Mouse (Mus musculus): ENCODE data around the gene Prnd.

- TF ChIP-seq ZC3H11A (IDR thresholded peaks at IDR 0.05; ENCODE audit: borderline replicate concordance, low read depth, low read length) (no peak), HCFC1 (IDR thresholded peaks at IDR 0.05; ENCODE audit: borderline replicate concordance, insufficient read depth, low read length) (no peak), CHD2 (IDR thresholded peaks at IDR 0.05; ENCODE audit: low read depth, low read length) (no peak), MAFK (IDR thresholded peaks at IDR 0.05; ENCODE audit: insufficient read depth, low read depth, low read length) (no peak)
Observed at GRCm38 (mm10) chr2:131993563-131994088, 43.0 kb downstream of the Prnd start.
